Mouse (Mus musculus): Measurements from ENCODE around the gene Morn5.

Morn5 gene

GRCm38 (mm10) chr2:36104436-36104955, 55.2 kb downstream of the Morn5 start:
- no peak for DNase-seq (ENCODE audit: low spot score)

GRCm38 (mm10) chr2:36104956-36105741, 55.9 kb downstream of the Morn5 start, which contains the start of gene Lhx6:
Gene Lhx6 (minus strand): TSS chr2:36105408.
- no peak for DNase-seq (ENCODE audit: low spot score)

GRCm38 (mm10) chr2:36108615-36109014, 59.4 kb downstream of the Morn5 start:
- DNase-seq (ENCODE audit: low spot score) = no peak

- no peak for DNase-seq (ENCODE audit: low spot score)
Observed at GRCm38 (mm10) chr2:36112632-36113031, 63.4 kb downstream of the Morn5 start.

GRCm38 (mm10) chr2:36126795-36127429, 77.7 kb downstream of the Morn5 start:
- no peak for DNase-seq (ENCODE audit: low spot score)

- DNase-seq (ENCODE audit: low spot score) = no peak
Observed at GRCm38 (mm10) chr2:36127973-36128372, 78.7 kb downstream of the Morn5 start.

GRCm38 (mm10) chr2:36129051-36129450, 79.8 kb downstream of the Morn5 start:
- no peak for DNase-seq (ENCODE audit: low spot score)

All from ovary, postnatal 36 days (tissue).